Mouse (Mus musculus) hindbrain, embryonic 11.5 days (tissue): ENCODE data around the gene Gm16867. TPM values are rescaled to one million over a fixed set of nuclear protein-coding genes. Genes with fewer than 3 reads are reported as not detected.
"Not testable (repeated sequence)": the region's sequence is repeated elsewhere in the genome, so short reads cannot be mapped to it uniquely, and the experiment has no call there.

Experiments used
- ATAC-seq: fragments of 200-750 bp; cut with Nextera tagmentation; 2 replicates; pipeline ENCODE4 v1.8.0; 2017; ENCODE audit warnings: mild to moderate bottlenecking, moderate TSS enrichment, moderate library complexity; ENCODE audit not compliant: low FRiP score
- DNase-seq: peaks from one replicate; pipeline ENCODE4 v3.0.0-alpha.2; 2015; ENCODE audit warnings: low spot score
- H3K27ac ChIP-seq: fragments of 300-500 bp; sonication (generic); 2 replicates; pipeline ENCODE4 v1.5.1; 2014; ENCODE audit warnings: mild to moderate bottlenecking, low read depth, low read length
- H3K27me3 ChIP-seq: fragments of 300-500 bp; sonication (generic); 2 replicates; pipeline ENCODE4 v1.6.1; 2014; ENCODE audit warnings: mild to moderate bottlenecking, low read length, moderate library complexity, mixed read lengths; ENCODE audit not compliant: control insufficient read depth, insufficient read depth
- H3K36me3 ChIP-seq: fragments of 300-500 bp; sonication (generic); 2 replicates; pipeline ENCODE4 v1.6.1; 2014; ENCODE audit warnings: mild to moderate bottlenecking, low read length, moderate library complexity, mixed read lengths; ENCODE audit not compliant: control insufficient read depth, insufficient read depth
- H3K4me1 ChIP-seq: fragments of 300-500 bp; sonication (generic); replicated peaks from 2 replicates; pipeline ENCODE4 v1.6.1; 2014; ENCODE audit warnings: low read length, mixed read lengths; ENCODE audit not compliant: control insufficient read depth, insufficient read depth
- H3K4me2 ChIP-seq: fragments of 300-500 bp; sonication (generic); replicated peaks from 2 replicates; pipeline ENCODE4 v1.6.1; 2014; ENCODE audit warnings: mild to moderate bottlenecking, low read depth, low read length
- H3K4me3 ChIP-seq: fragments of 300-500 bp; sonication (generic); 2 replicates; pipeline ENCODE4 v1.5.1; 2014; ENCODE audit warnings: low read depth, low read length
- H3K9ac ChIP-seq: fragments of 300-500 bp; sonication (generic); 2 replicates; pipeline ENCODE4 v1.6.1; 2014; ENCODE audit warnings: low read depth, low read length
- H3K9me3 ChIP-seq: fragments of 300-500 bp; sonication (generic); 2 replicates; pipeline ENCODE4 v1.6.1; 2016; ENCODE audit warnings: low read length; ENCODE audit not compliant: control insufficient read depth
- WGBS: fragments of 180-500 bp; shearing (Covaris S2); extraction: QIAGEN DNeasy Blood & Tissue Kit; methylation state at CpG from one replicate; pipeline ENCODE4 v1.1.7; 2014; 5-methylcytosine and 5-hydroxymethylcytosine counted together
- polyA plus RNA-seq: library from polyadenylated mRNA; unstranded; fragments of >200 nt; fragmentation: Nextera tagmentation; extraction: Ambion mirVana; gene quantifications from 2 replicates; pipeline ENCODE4 v1.2.1, GENCODE M21; 2014

Gene Gm16867
- polyA plus RNA-seq, 1 experiment from 2014 or later = not detected

- H3K4me2 ChIP-seq, H3K36me3 ChIP-seq, H3K27me3 ChIP-seq, H3K4me3 ChIP-seq, H3K9ac ChIP-seq, DNase-seq, H3K9me3 ChIP-seq, H3K27ac ChIP-seq, H3K4me1 ChIP-seq, ATAC-seq: not testable (repeated sequence)
- WGBS = no CpG with 5 or more reads among the region's 11 CpGs
Measured at GRCm38 (mm10) chr14:69473941-69474646, 29.1 kb downstream of the Gm16867 start.

- H3K36me3 ChIP-seq, H3K27me3 ChIP-seq, ATAC-seq, H3K4me3 ChIP-seq, H3K9ac ChIP-seq, DNase-seq, H3K27ac ChIP-seq, H3K9me3 ChIP-seq, H3K4me1 ChIP-seq, H3K4me2 ChIP-seq: not testable (repeated sequence)
- no CpG with 5 or more reads among the region's 2 CpGs for WGBS
Measured at GRCm38 (mm10) chr14:69473322-69473721, 29.8 kb downstream of the Gm16867 start.

- WGBS = no CpG with 5 or more reads among the region's 8 CpGs
- not testable (repeated sequence) for H3K36me3 ChIP-seq, H3K27me3 ChIP-seq, H3K27ac ChIP-seq, H3K9me3 ChIP-seq, DNase-seq, H3K4me3 ChIP-seq, H3K9ac ChIP-seq, ATAC-seq, H3K4me1 ChIP-seq, H3K4me2 ChIP-seq
Measured at GRCm38 (mm10) chr14:69470122-69470708, 32.9 kb downstream of the Gm16867 start.

- H3K27me3 ChIP-seq, H3K9ac ChIP-seq, H3K4me2 ChIP-seq, H3K9me3 ChIP-seq, H3K27ac ChIP-seq, ATAC-seq, H3K4me1 ChIP-seq, DNase-seq, H3K4me3 ChIP-seq, H3K36me3 ChIP-seq: not testable (repeated sequence)
- no CpG with 5 or more reads among the region's 17 CpGs for WGBS
Measured at GRCm38 (mm10) chr14:69467612-69468366, 35.4 kb downstream of the Gm16867 start.

- H3K4me3 ChIP-seq, H3K4me1 ChIP-seq, DNase-seq, ATAC-seq, H3K9ac ChIP-seq, H3K4me2 ChIP-seq, H3K27me3 ChIP-seq, H3K27ac ChIP-seq, H3K9me3 ChIP-seq, H3K36me3 ChIP-seq: not testable (repeated sequence)
- no CpG with 5 or more reads among the region's 4 CpGs for WGBS
Measured at GRCm38 (mm10) chr14:69464465-69464864, 38.7 kb downstream of the Gm16867 start.

- WGBS = no CpG with 5 or more reads among the region's 5 CpGs
Measured at GRCm38 (mm10) chr14:69457691-69458090, 45.5 kb downstream of the Gm16867 start.

GRCm38 (mm10) chr14:69454640-69455039 lies 48.5 kb downstream of the Gm16867 start:
- not testable (repeated sequence) for H3K4me2 ChIP-seq, H3K27me3 ChIP-seq, ATAC-seq, H3K27ac ChIP-seq, H3K9me3 ChIP-seq, DNase-seq, H3K4me3 ChIP-seq, H3K4me1 ChIP-seq, H3K9ac ChIP-seq, H3K36me3 ChIP-seq
- WGBS = no CpG with 5 or more reads among the region's 9 CpGs

More at GRCm38 (mm10) chr14:69457691-69458090, 45.5 kb downstream of the Gm16867 start:
- not testable (repeated sequence) for H3K9ac ChIP-seq, H3K36me3 ChIP-seq, H3K9me3 ChIP-seq, ATAC-seq, H3K4me1 ChIP-seq, DNase-seq, H3K27ac ChIP-seq, H3K27me3 ChIP-seq, H3K4me3 ChIP-seq, H3K4me2 ChIP-seq

GRCm38 (mm10) chr14:69448845-69449244 lies 54.3 kb downstream of the Gm16867 start:
- not testable (repeated sequence) for H3K4me1 ChIP-seq, H3K4me2 ChIP-seq, H3K27me3 ChIP-seq, H3K9ac ChIP-seq, ATAC-seq, H3K27ac ChIP-seq, DNase-seq, H3K9me3 ChIP-seq, H3K36me3 ChIP-seq, H3K4me3 ChIP-seq
- no CpG with 5 or more reads among the region's 10 CpGs for WGBS
